Mouse (Mus musculus) forebrain, embryonic 11.5 days (tissue): ENCODE results near the gene Lmtk3. TPM values are rescaled to one million over a fixed set of nuclear protein-coding genes. Genes with fewer than 3 reads are reported as not detected.

Source experiments
- ATAC-seq: fragments of 200-750 bp; cut with Nextera tagmentation; replicated peaks from 2 replicates; pipeline ENCODE4 v1.8.0; 2017; ENCODE audit warnings: moderate TSS enrichment; ENCODE audit not compliant: low FRiP score
- DNase-seq: peaks from one replicate; pipeline ENCODE4 v3.0.0-alpha.2; 2017; ENCODE audit warnings: low spot score
- H3K27ac ChIP-seq: fragments of 300-500 bp; sonication (generic); 2 replicates; pipeline ENCODE4 v1.5.1; 2014; ENCODE audit warnings: low read depth, low read length
- H3K27me3 ChIP-seq: fragments of 300-500 bp; sonication (generic); 2 replicates; pipeline ENCODE4 v1.6.1; 2014; ENCODE audit warnings: mild to moderate bottlenecking, low read length, mixed read lengths; ENCODE audit not compliant: control insufficient read depth, insufficient read depth
- H3K36me3 ChIP-seq: fragments of 300-500 bp; sonication (generic); 2 replicates; pipeline ENCODE4 v1.6.1; 2014; ENCODE audit warnings: mild to moderate bottlenecking, low read length, moderate library complexity, mixed read lengths; ENCODE audit not compliant: control insufficient read depth, insufficient read depth
- H3K4me1 ChIP-seq: fragments of 300-500 bp; sonication (generic); replicated peaks from 2 replicates; pipeline ENCODE4 v1.6.1; 2014; ENCODE audit warnings: low read length, mixed read lengths; ENCODE audit not compliant: control insufficient read depth, insufficient read depth
- H3K4me2 ChIP-seq: fragments of 300-500 bp; sonication (generic); 2 replicates; pipeline ENCODE4 v1.6.1; 2014; ENCODE audit warnings: low read depth, mild to moderate bottlenecking, low read length, moderate library complexity, mixed read lengths; ENCODE audit not compliant: severe bottlenecking
- H3K4me3 ChIP-seq: fragments of 300-500 bp; sonication (generic); 2 replicates; pipeline ENCODE4 v1.5.1; 2014; ENCODE audit warnings: low read depth, low read length
- H3K9ac ChIP-seq: fragments of 300-500 bp; sonication (generic); 2 replicates; pipeline ENCODE4 v1.6.1; 2014; ENCODE audit warnings: low read length
- H3K9me3 ChIP-seq: fragments of 300-500 bp; sonication (generic); 2 replicates; pipeline ENCODE4 v1.6.1; 2016; ENCODE audit warnings: low read length, mixed read lengths; ENCODE audit not compliant: control insufficient read depth
- WGBS: fragments of 180-500 bp; shearing (Covaris S2); extraction: QIAGEN DNeasy Blood & Tissue Kit; methylation state at CpG from one replicate; pipeline ENCODE4 v1.1.7; 2014; 5-methylcytosine and 5-hydroxymethylcytosine counted together
- polyA plus RNA-seq: library from polyadenylated mRNA; unstranded; fragments of >200 nt; fragmentation: Nextera tagmentation; extraction: Ambion mirVana; gene quantifications from 2 replicates; pipeline ENCODE4 v1.2.1, GENCODE M21; 2014

The Lmtk3 gene
- polyA plus RNA-seq, 1 experiment from 2014 or later: 5.2 TPM

DNA sequence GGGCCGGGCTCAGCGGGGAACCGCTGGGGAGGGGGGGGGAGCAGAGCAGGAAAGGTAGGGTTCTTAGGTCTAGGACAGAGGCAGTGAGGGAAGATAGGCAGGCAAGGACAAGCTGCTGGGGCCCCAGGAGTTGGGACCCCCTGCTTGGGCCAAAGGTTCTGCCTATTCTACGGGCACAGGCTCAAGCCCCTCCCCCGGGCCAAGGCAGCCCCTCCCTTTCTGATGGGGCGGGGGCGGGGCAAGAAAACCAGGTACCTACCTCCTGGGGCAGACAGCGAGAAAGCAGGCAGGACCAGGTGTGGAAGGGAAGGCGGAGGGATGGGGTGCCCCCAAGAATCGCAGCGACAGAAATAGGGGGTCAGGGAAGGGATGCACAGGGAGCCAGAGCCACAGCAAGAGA, 24.9 kb downstream of the Lmtk3 start:
- Histone ChIP-seq H3K27ac (no peak overlapping the region), H3K9ac (no peak overlapping the region)
- WGBS: 41% methylated on average over 9 of the region's 11 CpGs

GRCm38 (mm10) chr7:45809276-45810075, 25.9 kb downstream of the Lmtk3 start:
- Histone ChIP-seq H3K4me2 (no peak overlapping the region), H3K27ac (no peak overlapping the region), H3K27me3 (no peaks in the 10 kb centered on the region), H3K4me3 (no peak overlapping the region), H3K9ac (no peak overlapping the region), H3K36me3 (peaks cover 46% of the 10 kb centered on the region), H3K9me3 (no peaks in the 10 kb centered on the region), H3K4me1 (peaks cover 6% of the 10 kb centered on the region)
- no peak for ATAC-seq
- DNase-seq: no peak
- 89% methylated on average over 14 of the region's 14 CpGs for WGBS

More for the DNA sequence above, 24.9 kb downstream of the Lmtk3 start:
- Histone ChIP-seq H3K9me3 (no peaks in the 10 kb centered on the region), H3K36me3 (peaks cover 46% of the 10 kb centered on the region), H3K27me3 (no peaks in the 10 kb centered on the region), H3K4me1 (peaks cover 6% of the 10 kb centered on the region), H3K4me2 (no peak overlapping the region), H3K4me3 (no peak overlapping the region)
- DNase-seq (peak; percentile 53), ATAC-seq (no peak)

DNA sequence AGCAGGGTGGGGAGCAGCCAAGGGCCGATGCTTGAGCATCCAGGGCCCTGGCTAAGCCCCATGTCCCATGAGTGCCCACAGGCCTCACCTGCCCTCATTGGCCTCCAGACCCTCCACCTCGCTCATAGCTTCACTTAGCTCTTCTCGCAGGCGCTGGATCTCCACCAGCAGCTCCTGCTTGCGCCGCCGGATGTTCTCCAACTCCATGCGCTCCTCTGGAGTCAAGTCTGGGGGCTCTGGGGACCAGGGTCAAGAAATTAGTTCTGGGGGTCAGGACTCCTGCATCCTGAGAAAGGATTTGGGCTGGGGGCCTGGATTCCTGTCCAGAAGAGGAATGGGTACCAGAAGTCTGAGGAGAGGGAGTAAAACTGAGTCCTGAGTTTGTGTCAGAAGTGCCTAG, 29.4 kb downstream of the Lmtk3 start:
- peak overlapping the region; percentile 98 for H3K4me3 ChIP-seq
- H3K4me2 ChIP-seq: peak overlapping the region; percentile 63
- H3K4me1 ChIP-seq: peaks cover 14% of the 10 kb centered on the region
- ATAC-seq (no peak), DNase-seq (peak; percentile 52)
- WGBS: 88% methylated on average over 8 of the region's 8 CpGs
- peaks cover 38% of the 10 kb centered on the region; the same call in 1 of the 2 replicates for H3K36me3 ChIP-seq
- H3K27ac ChIP-seq: no peak overlapping the region
- peak overlapping the region; percentile 100 for H3K9ac ChIP-seq
- H3K27me3 ChIP-seq: no peaks in the 10 kb centered on the region
- H3K9me3 ChIP-seq: no peaks in the 10 kb centered on the region

- under 1% methylated on average over 64 of the region's 92 CpGs for WGBS
- Histone ChIP-seq H3K27me3 (no peaks in the 10 kb centered on the region), H3K4me2 (peak within 1 kb of the TSS; percentile 63)
Measured at GRCm38 (mm10) chr7:45813787-45814779, 30.5 kb downstream of the Lmtk3 start, which contains the start of gene Cyth2. Gene Cyth2 (minus strand): TSS chr7:45814581.

DNA sequence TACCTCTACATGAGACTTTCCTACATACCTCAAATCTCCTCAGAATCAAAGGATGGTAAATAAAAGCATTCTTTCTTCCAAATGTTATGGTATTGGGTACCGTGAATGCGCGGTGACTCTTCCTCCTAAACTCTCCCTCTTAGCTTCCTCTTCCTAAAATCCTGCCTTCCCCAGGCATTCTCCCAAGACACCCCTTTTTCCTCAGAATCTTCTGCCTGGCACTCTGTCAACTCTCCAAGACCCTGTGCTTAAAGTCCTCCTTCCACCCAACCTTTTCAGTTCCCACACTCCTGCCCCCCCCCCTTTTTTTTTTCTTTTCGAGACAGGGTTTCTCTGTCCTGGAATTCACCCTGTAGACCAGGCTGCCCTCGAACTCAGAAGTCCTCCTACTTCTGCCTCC, 31.3 kb downstream of the Lmtk3 start:
- Histone ChIP-seq H3K27ac (peak overlapping the region; percentile 51; the same call in 1 of the 2 replicates), H3K9ac (peak overlapping the region; percentile 2; the same call in 1 of the 2 replicates), H3K4me3 (peak overlapping the region; percentile 29), H3K4me2 (peak overlapping the region; percentile 46), H3K27me3 (no peaks in the 10 kb centered on the region), H3K9me3 (no peaks in the 10 kb centered on the region), H3K4me1 (peaks cover 14% of the 10 kb centered on the region), H3K36me3 (peaks cover 23% of the 10 kb centered on the region; the same call in 1 of the 2 replicates)
- DNase-seq (no peak), ATAC-seq (no peak)
- WGBS: 2% methylated on average over 5 of the region's 5 CpGs

More at GRCm38 (mm10) chr7:45813787-45814779, 30.5 kb downstream of the Lmtk3 start, which contains the start of gene Cyth2:
- Histone ChIP-seq H3K9ac (peak within 1 kb of the TSS; percentile 100), H3K36me3 (peaks cover 29% of the 10 kb centered on the region; the same call in 1 of the 2 replicates), H3K4me1 (peaks cover 14% of the 10 kb centered on the region), H3K9me3 (no peaks in the 10 kb centered on the region), H3K4me3 (peak within 1 kb of the TSS; percentile 98), H3K27ac (peak within 1 kb of the TSS; percentile 100)
- peak; percentile 100 for DNase-seq
- ATAC-seq: peak; percentile 99

GRCm38 (mm10) chr7:45815323-45815983, 31.9 kb downstream of the Lmtk3 start:
- peaks cover 17% of the 10 kb centered on the region; the same call in 1 of the 2 replicates for H3K36me3 ChIP-seq
- no peaks in the 10 kb centered on the region for H3K9me3 ChIP-seq
- H3K4me3 ChIP-seq: no peak overlapping the region
- H3K27me3 ChIP-seq: no peaks in the 10 kb centered on the region
- H3K9ac ChIP-seq: no peak overlapping the region
- H3K4me2 ChIP-seq: peak overlapping the region; percentile 46; the same call in 1 of the 2 replicates
- 18% methylated on average over 10 of the region's 10 CpGs for WGBS
- peak overlapping the region; percentile 20; the same call in 1 of the 2 replicates for H3K27ac ChIP-seq
- DNase-seq (peak; percentile 55), ATAC-seq (no peak)
- H3K4me1 ChIP-seq: peaks cover 14% of the 10 kb centered on the region

DNA sequence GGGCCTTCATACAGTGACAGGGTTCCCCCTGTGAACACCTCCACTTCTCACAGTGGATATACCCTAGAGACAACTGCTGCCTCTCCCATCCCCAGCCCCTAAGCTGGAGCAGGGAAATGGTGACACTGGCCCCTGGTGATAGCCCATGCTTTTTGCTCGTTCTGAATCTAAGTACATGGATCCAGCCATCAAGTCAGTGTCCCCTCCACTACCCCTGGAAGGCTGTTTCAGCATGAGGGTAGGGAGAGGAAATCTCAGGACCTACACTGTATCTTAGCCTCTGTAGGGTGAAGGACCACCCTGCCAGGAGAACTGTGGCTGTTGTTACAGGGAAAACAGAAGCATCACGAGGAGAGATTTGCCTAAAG, 32.4 kb downstream of the Lmtk3 start:
- no peaks in the 10 kb centered on the region for H3K9me3 ChIP-seq
- 31% methylated on average over 2 of the region's 2 CpGs for WGBS
- no peak overlapping the region for H3K4me2 ChIP-seq
- H3K9ac ChIP-seq: no peak overlapping the region
- H3K27me3 ChIP-seq: no peaks in the 10 kb centered on the region
- 0 out of 2 replicates have a peak overlapping the region, but pooled peaks have one; percentile 20 for H3K27ac ChIP-seq
- DNase-seq (peak; percentile 52), ATAC-seq (no peak)
- H3K36me3 ChIP-seq: peaks cover 11% of the 10 kb centered on the region; the same call in 1 of the 2 replicates
- no peak overlapping the region for H3K4me3 ChIP-seq
- H3K4me1 ChIP-seq: peaks cover 14% of the 10 kb centered on the region

- 9% methylated on average over 25 of the region's 25 CpGs for WGBS
- ATAC-seq (no peak), DNase-seq (no peak)
- Histone ChIP-seq H3K36me3 (no peaks in the 10 kb centered on the region; the same call in 1 of the 2 replicates), H3K9ac (no peak overlapping the region), H3K27me3 (no peaks in the 10 kb centered on the region), H3K4me1 (peaks cover 10% of the 10 kb centered on the region; the same call in 1 of the 2 replicates), H3K4me2 (no peak overlapping the region), H3K4me3 (no peak overlapping the region), H3K27ac (no peak overlapping the region), H3K9me3 (no peaks in the 10 kb centered on the region)
Measured at GRCm38 (mm10) chr7:45819843-45820242, 36.3 kb downstream of the Lmtk3 start.
